Mouse (Mus musculus) lung, embryonic 14.5 days (tissue): Measurements from ENCODE around the gene Mycbp. TPM values are rescaled to one million over a fixed set of nuclear protein-coding genes. Genes with fewer than 3 reads are reported as not detected.
A peak's percentile ranks its signal among the peaks of the same experiment; 100 is the strongest.

Source experiments
- ATAC-seq: fragments of 200-750 bp; cut with Nextera tagmentation; 2 replicates; pipeline ENCODE4 v1.8.0; 2017; ENCODE audit warnings: mild to moderate bottlenecking, moderate TSS enrichment, moderate library complexity; ENCODE audit not compliant: insufficient read depth
- DNase-seq: peaks from one replicate; pipeline ENCODE4 v3.0.0-alpha.2; 2015
- H3K27ac ChIP-seq: fragments of 300-500 bp; sonication (generic); 2 replicates; pipeline ENCODE4 v1.5.1; 2014; ENCODE audit warnings: low read depth, mild to moderate bottlenecking, moderate library complexity
- H3K27me3 ChIP-seq: fragments of 300-500 bp; sonication (generic); 2 replicates; pipeline ENCODE4 v1.6.1; 2014; ENCODE audit warnings: low read length, control low read depth; ENCODE audit not compliant: insufficient read depth
- H3K36me3 ChIP-seq: fragments of 300-500 bp; sonication (generic); 2 replicates; pipeline ENCODE4 v1.6.1; 2014; ENCODE audit warnings: control low read depth; ENCODE audit not compliant: insufficient read depth
- H3K4me1 ChIP-seq: fragments of 300-500 bp; sonication (generic); 2 replicates; pipeline ENCODE4 v1.6.1; 2014; ENCODE audit warnings: antibody characterized with exemption, control low read depth; ENCODE audit not compliant: insufficient read depth
- H3K4me2 ChIP-seq: fragments of 300-500 bp; sonication (generic); 2 replicates; pipeline ENCODE4 v1.6.1; 2014; ENCODE audit warnings: mild to moderate bottlenecking
- H3K4me3 ChIP-seq: fragments of 300-500 bp; sonication (generic); 2 replicates; pipeline ENCODE4 v1.5.1; 2014; ENCODE audit warnings: low read depth, low read length
- H3K9ac ChIP-seq: fragments of 300-500 bp; sonication (generic); 2 replicates; pipeline ENCODE4 v1.6.1; 2014
- H3K9me3 ChIP-seq: fragments of 300-500 bp; sonication (generic); 2 replicates; pipeline ENCODE4 v1.6.1; 2016; ENCODE audit warnings: low read depth, low read length, control low read depth
- CTCF ChIP-seq: IDR thresholded peaks from 2 replicates; pipeline ENCODE4 v1.5.1; 2016; ENCODE audit warnings: antibody characterized with exemption, low read depth
- WGBS: fragments of 180-500 bp; shearing (Covaris S2); extraction: QIAGEN DNeasy Blood & Tissue Kit; methylation state at CpG from one replicate; pipeline ENCODE4 v1.1.7; 2014; 5-methylcytosine and 5-hydroxymethylcytosine counted together
- polyA plus RNA-seq: library from polyadenylated mRNA; unstranded; fragments of >200 nt; fragmentation: Nextera tagmentation; extraction: Ambion mirVana; gene quantifications from 2 replicates; pipeline ENCODE4 v1.2.1, GENCODE M21; 2014

The Mycbp gene
- polyA plus RNA-seq, 1 experiment from 2014 or later: 61.5 TPM

DNA sequence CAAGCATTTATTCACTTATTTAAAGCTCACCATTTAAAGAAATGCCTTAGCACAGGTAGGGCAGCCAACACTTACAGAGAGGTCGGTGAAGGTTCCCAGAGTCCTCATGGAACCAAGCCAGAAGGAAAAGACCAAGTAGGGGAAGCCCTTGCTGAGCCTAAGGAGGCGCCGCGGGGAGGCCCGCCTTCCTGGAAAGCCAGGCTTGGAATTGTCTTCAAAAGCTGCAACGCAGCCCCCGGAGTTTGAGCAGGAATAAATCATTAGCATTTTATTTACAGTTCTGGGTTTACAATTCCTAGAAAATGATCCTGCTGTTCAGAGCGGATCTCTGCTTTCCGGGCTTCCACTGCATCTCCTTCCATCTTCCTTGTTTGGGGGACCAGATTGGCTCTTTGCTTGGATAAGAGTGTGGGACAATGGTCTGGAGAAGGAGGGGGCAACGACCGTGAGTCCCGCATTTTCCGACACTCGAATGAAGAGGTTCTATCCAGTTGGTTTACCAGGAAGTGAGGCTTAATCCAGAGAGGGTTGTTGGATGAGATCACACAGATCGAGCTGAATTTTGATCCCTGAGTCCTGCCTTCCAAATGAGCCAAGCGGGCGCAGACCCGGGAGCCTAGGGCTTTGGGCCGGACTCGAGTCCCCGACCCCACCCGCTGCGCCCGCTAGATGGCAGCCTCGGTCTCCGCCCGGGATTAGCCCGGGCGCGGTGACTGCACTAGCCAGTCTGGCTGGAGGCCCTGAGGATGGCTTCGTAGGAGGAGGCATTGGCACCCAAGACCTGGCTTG, 52.3 kb downstream of the Mycbp start:
- no peaks in the 10 kb centered on the region for H3K4me1 ChIP-seq
- no peaks in the 10 kb centered on the region for H3K9me3 ChIP-seq
- peak overlapping the region; percentile 49 for H3K4me2 ChIP-seq
- peak; percentile 87 for TF ChIP-seq CTCF
- DNase-seq (peak; percentile 93), ATAC-seq (peak; percentile 91)
- no peak overlapping the region for H3K27ac ChIP-seq
- 4% methylated on average over 31 of the region's 31 CpGs for WGBS
- peak overlapping the region; percentile 14; the same call in 1 of the 2 replicates for H3K4me3 ChIP-seq
- H3K27me3 ChIP-seq: peaks cover 11% of the 10 kb centered on the region
- no peaks in the 10 kb centered on the region for H3K36me3 ChIP-seq
- H3K9ac ChIP-seq: peak overlapping the region; percentile 32

DNA sequence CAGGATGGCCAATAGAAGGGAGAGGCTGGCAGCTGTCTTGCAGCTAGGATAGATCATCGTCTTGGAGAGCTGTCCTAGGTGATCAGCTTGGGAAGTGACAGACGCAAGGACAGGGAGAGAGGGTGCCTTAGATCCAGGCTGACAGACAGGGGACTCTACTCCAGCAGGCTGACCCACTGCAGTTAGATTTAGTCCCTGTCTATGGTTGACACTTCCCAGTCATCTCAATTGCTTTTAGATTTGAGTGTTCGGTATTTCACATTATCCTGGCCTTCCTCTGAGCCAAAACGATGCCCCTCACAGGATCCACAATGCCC, 52.8 kb downstream of the Mycbp start:
- no peak overlapping the region for H3K9ac ChIP-seq
- H3K4me2 ChIP-seq: peak overlapping the region; percentile 49
- no peaks in the 10 kb centered on the region for H3K4me1 ChIP-seq
- no peak; the same call in 1 of the 2 replicates for ATAC-seq
- H3K9me3 ChIP-seq: no peaks in the 10 kb centered on the region
- H3K36me3 ChIP-seq: no peaks in the 10 kb centered on the region
- TF ChIP-seq CTCF: no peak
- no peak for DNase-seq
- 60% methylated on average over 4 of the region's 4 CpGs for WGBS
- H3K4me3 ChIP-seq: no peak overlapping the region
- no peak overlapping the region for H3K27ac ChIP-seq
- peaks cover 11% of the 10 kb centered on the region for H3K27me3 ChIP-seq

GRCm38 (mm10) chr4:123957891-123958290, 53.3 kb downstream of the Mycbp start:
- H3K4me1 ChIP-seq: no peaks in the 10 kb centered on the region
- ATAC-seq: no peak
- no peak for DNase-seq
- no peak overlapping the region for H3K4me2 ChIP-seq
- no peak overlapping the region for H3K4me3 ChIP-seq
- H3K9me3 ChIP-seq: no peaks in the 10 kb centered on the region
- no peaks in the 10 kb centered on the region for H3K36me3 ChIP-seq
- no peak overlapping the region for H3K9ac ChIP-seq
- TF ChIP-seq CTCF: no peak
- peaks cover 11% of the 10 kb centered on the region for H3K27me3 ChIP-seq
- H3K27ac ChIP-seq: no peak overlapping the region
- WGBS: 62% methylated on average over 4 of the region's 4 CpGs

- no peak overlapping the region for H3K9ac ChIP-seq
- TF ChIP-seq CTCF: no peak
- no peaks in the 10 kb centered on the region for H3K9me3 ChIP-seq
- H3K4me1 ChIP-seq: no peaks in the 10 kb centered on the region
- no peak overlapping the region for H3K4me2 ChIP-seq
- DNase-seq (peak; percentile 46), ATAC-seq (no peak)
- H3K36me3 ChIP-seq: no peaks in the 10 kb centered on the region
- no peak overlapping the region for H3K4me3 ChIP-seq
- no peak overlapping the region for H3K27ac ChIP-seq
- peaks cover 8% of the 10 kb centered on the region for H3K27me3 ChIP-seq
- 36% methylated on average over 4 of the region's 4 CpGs for WGBS
These were observed 56.3 kb downstream of the Mycbp start for GRCm38 (mm10) chr4:123960955-123961354.

Other genes with a start within 250 kb of the Mycbp start
- gene Macf1, start 220.5 kb upstream of the Mycbp start, polyA plus RNA-seq: 103 and 107 TPM in 2 replicates
- gene Ndufs5, start 186.6 kb upstream of the Mycbp start, polyA plus RNA-seq: 313 TPM in 2 replicates
- gene Akirin1, start 154.5 kb upstream of the Mycbp start, polyA plus RNA-seq: 48.0 and 49.6 TPM in 2 replicates
- 0.72 and 1.1 TPM in 2 replicates for gene Rhbdl2, start 117.0 kb upstream of the Mycbp start, polyA plus RNA-seq
- gene 4933427I04Rik, start 45.2 kb upstream of the Mycbp start, polyA plus RNA-seq: 0.11 TPM in 1 of 2 replicates, not detected in the other
- 50.2 and 54.3 TPM in 2 replicates for gene Rragc, start 12.6 kb downstream of the Mycbp start, polyA plus RNA-seq
- not detected in 2 replicates for gene 4930535I16Rik, start 13.2 kb downstream of the Mycbp start, polyA plus RNA-seq